Mouse (Mus musculus) stomach, postnatal 0 days (tissue): ENCODE measurements around the gene B4gat1.

Experiments used
- CTCF ChIP-seq: IDR thresholded peaks from 2 replicates; pipeline ENCODE4 v1.5.1; 2016; ENCODE audit warnings: antibody characterized with exemption, low read depth, mild to moderate bottlenecking, moderate library complexity
- EP300 ChIP-seq: optimal IDR thresholded peaks from 2 replicates; pipeline ENCODE3; 2016; ENCODE audit warnings: antibody characterized with exemption

GRCm38 (mm10) chr19:5013138-5013537 is 25.5 kb upstream of the B4gat1 start:
- TF ChIP-seq CTCF (no peak), EP300 (no peak)
